Mouse (Mus musculus) c-Kit-negative CD71-positive TER-119-positive erythroid progenitor cells, embryonic 14.5 days (primary cell): ENCODE results near the gene B3gnt8.
A peak's percentile ranks its signal among the peaks of the same experiment; 100 is the strongest.
"Not testable (repeated sequence)": the region's sequence is repeated elsewhere in the genome, so short reads cannot be mapped to it uniquely, and the experiment has no call there.

Experiments
- DNase-seq: peaks from one replicate; pipeline ENCODE4 v3.0.0-alpha.2; 2013; ENCODE audit warnings: low read depth, low spot score

B3gnt8 gene

GRCm38 (mm10) chr7:25626509-25627430, at the start of gene B3gnt8:
TSS of gene B3gnt8 (plus strand) at chr7:25626654.
- no peak for DNase-seq

GRCm38 (mm10) chr7:25576793-25577437, 49.5 kb upstream of the B3gnt8 start:
- DNase-seq = not testable (repeated sequence)

GRCm38 (mm10) chr7:25579441-25579840, 47.0 kb upstream of the B3gnt8 start:
- DNase-seq = no peak

- no peak for DNase-seq
These were observed 44.1 kb upstream of the B3gnt8 start for GRCm38 (mm10) chr7:25582301-25582810.

- no peak for DNase-seq
These were observed 41.8 kb upstream of the B3gnt8 start for GRCm38 (mm10) chr7:25584651-25585050.

GRCm38 (mm10) chr7:25585351-25586204, 40.9 kb upstream of the B3gnt8 start:
- DNase-seq = no peak

- no peak for DNase-seq
These were observed 35.2 kb upstream of the B3gnt8 start for GRCm38 (mm10) chr7:25591226-25591625.

- DNase-seq = no peak
These were observed 32.6 kb upstream of the B3gnt8 start for GRCm38 (mm10) chr7:25593859-25594258.

GRCm38 (mm10) chr7:25599663-25600062, 26.8 kb upstream of the B3gnt8 start:
- DNase-seq = peak; percentile 54

- no peak for DNase-seq
These were observed 25.8 kb upstream of the B3gnt8 start for GRCm38 (mm10) chr7:25600666-25601065.

- no peak for DNase-seq
These were observed 25.1 kb upstream of the B3gnt8 start for GRCm38 (mm10) chr7:25601346-25601745.

- no peak for DNase-seq
These were observed 19.8 kb upstream of the B3gnt8 start for GRCm38 (mm10) chr7:25606625-25607063.

- no peak for DNase-seq
These were observed 19.3 kb upstream of the B3gnt8 start for GRCm38 (mm10) chr7:25607196-25607595.

GRCm38 (mm10) chr7:25610056-25610455, 16.4 kb upstream of the B3gnt8 start:
- DNase-seq = no peak

- DNase-seq = no peak
These were observed 15.0 kb upstream of the B3gnt8 start for GRCm38 (mm10) chr7:25611501-25611900.

GRCm38 (mm10) chr7:25614086-25614485, 12.4 kb upstream of the B3gnt8 start:
- no peak for DNase-seq

- DNase-seq = no peak
These were observed 11.4 kb upstream of the B3gnt8 start for GRCm38 (mm10) chr7:25614831-25615705.

- no peak for DNase-seq
These were observed 10.8 kb upstream of the B3gnt8 start, which contains the start of gene Erich4 for GRCm38 (mm10) chr7:25615706-25616011. TSS of gene Erich4 (minus strand) at chr7:25615892.

GRCm38 (mm10) chr7:25617376-25618160, 8.9 kb upstream of the B3gnt8 start:
- no peak for DNase-seq
